Mouse (Mus musculus) mouse trophoblast stem cell (cell line): ENCODE data around the gene Zdhhc19.

Experiments used
- in situ Hi-C, 2 experiments: fragments of 300-500 bp; cut with MseI, MboI; formaldehyde crosslinking; loops; 2 replicates in 1 of 2; 3 replicates in 1 of 2; pipeline ENCODE4 v1.15.1; 2025

Gene Zdhhc19

GRCm38 (mm10) chr16:32513401-32513800 lies 17.3 kb downstream of the Zdhhc19 start:
- in situ Hi-C loops = loop anchor here in 1 of 2 experiments (5.0 kb wide), 1 partner anchor 99 kb away; no protein-coding TSS in a partner anchor

GRCm38 (mm10) chr16:32513948-32514347 lies 17.9 kb downstream of the Zdhhc19 start:
- in situ Hi-C loops = loop anchor here in 1 of 2 experiments (5.0 kb wide), 1 partner anchor 98 kb away; no protein-coding TSS in a partner anchor

- in situ Hi-C loops = no loop called here
These were observed 20.2 kb downstream of the Zdhhc19 start for GRCm38 (mm10) chr16:32516006-32516962.

- in situ Hi-C loops = no loop called here
These were observed 21.9 kb downstream of the Zdhhc19 start for GRCm38 (mm10) chr16:32517785-32518481.

- in situ Hi-C loops = no loop called here
These were observed 23.7 kb downstream of the Zdhhc19 start for GRCm38 (mm10) chr16:32519656-32520371.

GRCm38 (mm10) chr16:32520372-32520748 lies 24.3 kb downstream of the Zdhhc19 start:
- in situ Hi-C loops = no loop called here

GRCm38 (mm10) chr16:32522578-32523194 lies 26.6 kb downstream of the Zdhhc19 start:
- in situ Hi-C loops = no loop called here

GRCm38 (mm10) chr16:32523462-32524243 lies 27.6 kb downstream of the Zdhhc19 start:
- in situ Hi-C loops = no loop called here

- in situ Hi-C loops = no loop called here
These were observed 28.2 kb downstream of the Zdhhc19 start for GRCm38 (mm10) chr16:32524244-32524615.

- in situ Hi-C loops = no loop called here
These were observed 30.8 kb downstream of the Zdhhc19 start for GRCm38 (mm10) chr16:32526906-32527305.

GRCm38 (mm10) chr16:32532878-32533826 lies 37.1 kb downstream of the Zdhhc19 start:
- in situ Hi-C loops = no loop called here

- in situ Hi-C loops = no loop called here
These were observed 39.2 kb downstream of the Zdhhc19 start for GRCm38 (mm10) chr16:32535157-32535751.

- in situ Hi-C loops = no loop called here
These were observed 42.0 kb downstream of the Zdhhc19 start for GRCm38 (mm10) chr16:32537867-32538660.

GRCm38 (mm10) chr16:32538761-32539255 lies 42.7 kb downstream of the Zdhhc19 start:
- in situ Hi-C loops = no loop called here

GRCm38 (mm10) chr16:32541338-32542179 lies 45.5 kb downstream of the Zdhhc19 start:
- in situ Hi-C loops = no loop called here

- in situ Hi-C loops = no loop called here
These were observed 47.4 kb downstream of the Zdhhc19 start for GRCm38 (mm10) chr16:32543422-32543821.
